In the genomic region with DNA sequence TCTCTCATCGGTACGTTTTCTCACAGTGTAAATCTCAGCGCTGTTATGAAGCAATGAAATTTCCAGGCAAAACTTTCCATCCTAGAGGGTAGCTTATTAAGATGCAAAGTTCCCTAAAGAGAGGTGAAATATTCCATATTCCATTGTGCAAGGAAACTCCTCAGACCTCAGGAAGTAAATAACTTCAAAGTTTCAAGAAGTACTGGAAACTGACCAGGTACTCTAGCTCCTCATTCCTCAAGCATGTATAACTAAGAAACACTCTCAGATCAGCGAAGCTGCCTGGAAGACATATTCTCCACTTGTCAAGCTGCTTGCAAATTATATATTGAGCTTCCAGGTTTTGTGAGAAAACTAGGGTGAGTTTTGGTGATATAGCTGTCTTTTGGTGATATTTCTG, we compare ENCODE assay signal across 25 mouse cellular contexts.
"Had no signal": no experiment of that assay in that cellular context is flagged by ENCODE, and none has a peak within 500 bp of the region (broad histone marks: within the 10 kb centered on the region; RNA-seq: fewer than 3 reads in every experiment).

No protein-coding gene starts in this region.

- ATAC-seq: hindbrain, embryonic 16.5 days; inflammation-experienced regulatory T-cells, adult 6 months; intestine, embryonic 15.5 days; intestine, postnatal 0 days had no signal

- H3K27ac ChIP-seq: gastrocnemius, adult 2 months; heart, embryonic 10.5 days; hindbrain, embryonic 10.5 days; hindbrain, embryonic 12.5 days; hindbrain, embryonic 14.5 days; intestine, embryonic 15.5 days; layer of hippocampus, adult 2 months; left cerebral cortex, adult 2 months; limb, embryonic 13.5 days; limb, embryonic 15.5 days had no signal

- H3K9ac ChIP-seq: heart, embryonic 12.5 days; hindbrain, embryonic 12.5 days; hindbrain, embryonic 14.5 days; intestine, embryonic 15.5 days; limb, embryonic 13.5 days; limb, embryonic 15.5 days had no signal

- H3K36me3 ChIP-seq: heart, embryonic 10.5 days; heart, embryonic 12.5 days; hindbrain, embryonic 10.5 days; hindbrain, embryonic 12.5 days; intestine, embryonic 15.5 days; limb, embryonic 13.5 days; limb, embryonic 15.5 days had no signal

- H3K4me3 ChIP-seq: gastrocnemius, adult 2 months; heart, embryonic 10.5 days; heart, embryonic 12.5 days; hindbrain, embryonic 10.5 days; hindbrain, embryonic 12.5 days; intestine, embryonic 15.5 days; layer of hippocampus, adult 2 months; left cerebral cortex, adult 2 months; limb, embryonic 13.5 days; limb, embryonic 15.5 days had no signal

- H3K27me3 ChIP-seq: heart, embryonic 12.5 days; hindbrain, embryonic 12.5 days; intestine, embryonic 15.5 days; limb, embryonic 13.5 days; limb, embryonic 15.5 days had no signal

- DNase-seq: gastrocnemius, adult 2 months; gastrocnemius, postnatal 10 days; gastrocnemius, postnatal 25 days; heart, adult 18-20 months; heart, postnatal 10 days; heart, postnatal 4 days; kidney, adult 18-20 months; kidney, adult 8-10 months; kidney, postnatal 10 days; kidney, postnatal 25 days; kidney, postnatal 4 days; left cerebral cortex, postnatal 4 days had no signal

- H3K9me3 ChIP-seq: heart, embryonic 10.5 days; heart, embryonic 12.5 days; hindbrain, embryonic 12.5 days; intestine, embryonic 15.5 days; limb, embryonic 13.5 days; limb, embryonic 15.5 days had no signal

- H3K4me1 ChIP-seq: heart, embryonic 10.5 days; heart, embryonic 12.5 days; hindbrain, embryonic 10.5 days; hindbrain, embryonic 12.5 days; intestine, embryonic 15.5 days; limb, embryonic 15.5 days had no signal

- H3K4me2 ChIP-seq: heart, embryonic 12.5 days; hindbrain, embryonic 12.5 days; hindbrain, embryonic 14.5 days; intestine, embryonic 15.5 days; limb, embryonic 13.5 days; limb, embryonic 15.5 days had no signal
